17 mouse cellular contexts compared by ENCODE assay signal in genomic region chr8:121081398-121081797, GRCm38 (mm10). TPM values are rescaled to one million over a fixed set of nuclear protein-coding genes. Genes with fewer than 3 reads are reported as not detected.
DNase-seq lines count a peak whose midpoint lies in the region; ATAC-seq and TF ChIP-seq lines count a peak whose summit lies in the region.
"Had no signal": no experiment of that assay in that cellular context is flagged by ENCODE, and none has a peak within 500 bp of the region (broad histone marks: within the 10 kb centered on the region; RNA-seq: fewer than 3 reads in every experiment).

No protein-coding gene starts in this region.

- no peak for DNase-seq in heart, embryonic 10.5 days (ENCODE audit: low spot score)
- DNase-seq in heart, adult 2 months: no peak
- DNase-seq in lung, postnatal 10 days: no peak
- DNase-seq in right cerebral cortex, postnatal 14 days: no peak
- DNase-seq: cerebellum, adult 2 months; kidney, adult 9 months; thymus, adult 2 months had no signal

- no peaks in the 10 kb centered on the region; the same call in 1 of the 2 replicates for H3K36me3 ChIP-seq in heart, embryonic 10.5 days
- no peaks in the 10 kb centered on the region for H3K36me3 ChIP-seq in heart, adult 2 months (ENCODE audit: control insufficient read depth, insufficient read depth, low read length)
- peaks cover 2% of the 10 kb centered on the region; the same call in 1 of the 2 replicates for H3K36me3 ChIP-seq in lung, embryonic 15.5 days
- no peaks in the 10 kb centered on the region for H3K36me3 ChIP-seq in liver, embryonic 12.5 days
- no peaks in the 10 kb centered on the region for H3K36me3 ChIP-seq in forebrain, embryonic 15.5 days

- intact Hi-C loops in heart, adult 2 months (cut with DNase I): loop anchor here (5.0 kb wide), 1 partner anchor 59 kb away; no protein-coding TSS in a partner anchor

- no peak for TF ChIP-seq POLR2A in heart, adult 2 months (IDR thresholded peaks at IDR 0.05; ENCODE audit: insufficient read depth, low read depth, low read length)

- H3K27me3 ChIP-seq in heart, embryonic 10.5 days (ENCODE audit: insufficient read depth, poor library complexity, severe bottlenecking): peaks cover 99% of the 10 kb centered on the region
- H3K27me3 ChIP-seq in heart, adult 2 months (ENCODE audit: control insufficient read depth, insufficient read depth, low read length): peaks cover 46% of the 10 kb centered on the region
- H3K27me3 ChIP-seq in lung, embryonic 15.5 days: peaks cover 93% of the 10 kb centered on the region
- peaks cover 100% of the 10 kb centered on the region for H3K27me3 ChIP-seq in liver, embryonic 12.5 days (replicated peaks)
- H3K27me3 ChIP-seq in forebrain, embryonic 15.5 days: peaks cover 98% of the 10 kb centered on the region

- TF ChIP-seq CTCF in heart, adult 2 months (IDR thresholded peaks at IDR 0.05): no peak

- H3K79me2 ChIP-seq in heart, adult 2 months (replicated peaks; ENCODE audit: control insufficient read depth, insufficient read depth, low read length): no peaks in the 10 kb centered on the region

- H3K4me1 ChIP-seq in heart, embryonic 10.5 days: peaks cover 40% of the 10 kb centered on the region
- no peaks in the 10 kb centered on the region for H3K4me1 ChIP-seq in heart, adult 2 months (ENCODE audit: control insufficient read depth, insufficient read depth, low read length)
- 0 out of 2 replicates have a peak, but pooled peaks cover 15% of the 10 kb centered on the region for H3K4me1 ChIP-seq in lung, embryonic 15.5 days
- no peaks in the 10 kb centered on the region for H3K4me1 ChIP-seq in liver, embryonic 12.5 days
- H3K4me1 ChIP-seq in forebrain, embryonic 15.5 days: peaks cover 29% of the 10 kb centered on the region

- TF ChIP-seq EP300 in heart, adult 2 months (IDR thresholded peaks at IDR 0.05; ENCODE audit: insufficient read depth, low read depth, low read length): no peak

- peak overlapping the region; percentile 74; the same call in 1 of the 2 replicates for H3K27ac ChIP-seq in heart, embryonic 10.5 days
- no peak overlapping the region for H3K27ac ChIP-seq in heart, adult 2 months
- peak overlapping the region; percentile 99 for H3K27ac ChIP-seq in lung, embryonic 15.5 days
- no peak overlapping the region for H3K27ac ChIP-seq in liver, embryonic 12.5 days
- H3K27ac ChIP-seq in forebrain, embryonic 15.5 days (replicated peaks): no peak overlapping the region
- H3K27ac ChIP-seq: hindbrain, embryonic 14.5 days; layer of hippocampus, adult 2 months; left cerebral cortex, adult 2 months had no signal

- 3% methylated on average over 7 of the region's 7 CpGs for WGBS in heart, embryonic 10.5 days
- 15% methylated on average over 7 of the region's 7 CpGs for WGBS in heart, adult 2 months
- under 1% methylated on average over 7 of the region's 7 CpGs for WGBS in lung, embryonic 15.5 days
- 4% methylated on average over 7 of the region's 7 CpGs for WGBS in liver, embryonic 12.5 days (ENCODE audit: insufficient replicate concordance)
- WGBS in forebrain, embryonic 15.5 days: 3% methylated on average over 7 of the region's 7 CpGs

- peak overlapping the region; percentile 78 for H3K4me2 ChIP-seq in lung, embryonic 15.5 days
- peak overlapping the region; percentile 46; the same call in 1 of the 2 replicates for H3K4me2 ChIP-seq in liver, embryonic 12.5 days
- H3K4me2 ChIP-seq in forebrain, embryonic 15.5 days (replicated peaks): no peak overlapping the region
- H3K4me2 ChIP-seq: hindbrain, embryonic 14.5 days had no signal

- no peak for ATAC-seq in lung, embryonic 15.5 days (ENCODE audit: borderline replicate concordance, extremely low read depth, low FRiP score, low TSS enrichment)
- ATAC-seq in liver, embryonic 12.5 days: no peak
- no peak for ATAC-seq in granulocyte monocyte progenitor cell, adult 5-6 weeks (replicated peaks; ENCODE audit: poor library complexity, severe bottlenecking)
- no peak for ATAC-seq in forebrain, embryonic 15.5 days (replicated peaks)

- no peak overlapping the region for H3K9ac ChIP-seq in heart, adult 2 months (ENCODE audit: low read depth, low read length)
- H3K9ac ChIP-seq in lung, embryonic 15.5 days: peak overlapping the region; percentile 82
- no peak overlapping the region for H3K9ac ChIP-seq in liver, embryonic 12.5 days
- H3K9ac ChIP-seq in forebrain, embryonic 15.5 days (replicated peaks): no peak overlapping the region
- H3K9ac ChIP-seq: hindbrain, embryonic 14.5 days had no signal

- peak overlapping the region; percentile 80; the same call in 1 of the 2 replicates for H3K4me3 ChIP-seq in heart, embryonic 10.5 days
- no peak overlapping the region for H3K4me3 ChIP-seq in heart, adult 2 months
- H3K4me3 ChIP-seq in lung, embryonic 15.5 days: peak overlapping the region; percentile 73
- no peak overlapping the region for H3K4me3 ChIP-seq in liver, embryonic 12.5 days
- no peak overlapping the region for H3K4me3 ChIP-seq in forebrain, embryonic 15.5 days
- H3K4me3 ChIP-seq: layer of hippocampus, adult 2 months; left cerebral cortex, adult 2 months; megakaryocyte, embryonic 14.5 days had no signal

- no peaks in the 10 kb centered on the region for H3K9me3 ChIP-seq in heart, embryonic 10.5 days
- H3K9me3 ChIP-seq in lung, embryonic 15.5 days: no peaks in the 10 kb centered on the region
- H3K9me3 ChIP-seq in liver, embryonic 12.5 days (replicated peaks): no peaks in the 10 kb centered on the region
- no peaks in the 10 kb centered on the region for H3K9me3 ChIP-seq in forebrain, embryonic 15.5 days
- H3K9me3 ChIP-seq: megakaryocyte, embryonic 14.5 days had no signal

RNA-seq across cellular contexts. Expression of gene Foxf1, which starts 2.8 kb away (rescaled TPM):
- polyA plus RNA-seq in heart, embryonic 10.5 days (2016; fragmentation: Nextera tagmentation; extraction: Ambion mirVana): 3.1 and 41.3 TPM in 2 replicates
- under 1 TPM; 0.13 to 0.43 TPM for total RNA-seq in heart, adult 2 months (2021)
- polyA plus RNA-seq in heart, adult 2 months (2012; rRNA removed): 0.44 and 1.2 TPM in 2 replicates
- polyA plus RNA-seq in lung, embryonic 15.5 days (2015; fragmentation: Nextera tagmentation; extraction: Ambion mirVana): 151 and 157 TPM in 2 replicates
- polyA plus RNA-seq in liver, embryonic 12.5 days (2016; fragmentation: Nextera tagmentation; extraction: Ambion mirVana): 14.9 and 16.9 TPM in 2 replicates
- not detected in 2 replicates for total RNA-seq in granulocyte monocyte progenitor cell, adult 5-6 weeks (2014; fragmentation: Nextera tagmentation)
- total RNA-seq in granulocyte monocyte progenitor cell, adult 5-6 weeks (2017): not detected in 2 replicates
- polyA plus RNA-seq in forebrain, embryonic 15.5 days (2015; fragmentation: Nextera tagmentation; extraction: Ambion mirVana): 0.54 and 0.87 TPM in 2 replicates
- total RNA-seq: monocyte, adult 5-6 weeks had no signal

RNA-seq across cellular contexts. Expression of gene Mthfsd, which starts 26.8 kb away (rescaled TPM):
- polyA plus RNA-seq in heart, embryonic 10.5 days (2016; fragmentation: Nextera tagmentation; extraction: Ambion mirVana): 57.0 and 58.7 TPM in 2 replicates
- total RNA-seq in heart, adult 2 months (2021): 10 to 100 TPM; 12.8 to 13.5 TPM
- 26.4 and 27.7 TPM in 2 replicates for polyA plus RNA-seq in heart, adult 2 months (2012; rRNA removed)
- polyA plus RNA-seq in lung, embryonic 15.5 days (2015; fragmentation: Nextera tagmentation; extraction: Ambion mirVana): 60.2 and 60.8 TPM in 2 replicates
- polyA plus RNA-seq in liver, embryonic 12.5 days (2016; fragmentation: Nextera tagmentation; extraction: Ambion mirVana): 30.5 and 32.4 TPM in 2 replicates
- total RNA-seq in granulocyte monocyte progenitor cell, adult 5-6 weeks (2014; fragmentation: Nextera tagmentation): 38.9 and 45.1 TPM in 2 replicates
- total RNA-seq in granulocyte monocyte progenitor cell, adult 5-6 weeks (2017): 14.9 and 16.4 TPM in 2 replicates
- 49.8 and 55.4 TPM in 2 replicates for polyA plus RNA-seq in forebrain, embryonic 15.5 days (2015; fragmentation: Nextera tagmentation; extraction: Ambion mirVana)

RNA-seq across cellular contexts. Expression of gene Foxc2, which starts 34.6 kb away (rescaled TPM):
- polyA plus RNA-seq in heart, embryonic 10.5 days (2016; fragmentation: Nextera tagmentation; extraction: Ambion mirVana): 12.4 and 14.8 TPM in 2 replicates
- total RNA-seq in heart, adult 2 months (2021): 1 to 10 TPM; 2.0 to 2.2 TPM
- polyA plus RNA-seq in heart, adult 2 months (2012; rRNA removed): 0.97 and 2.0 TPM in 2 replicates
- polyA plus RNA-seq in lung, embryonic 15.5 days (2015; fragmentation: Nextera tagmentation; extraction: Ambion mirVana): 2.1 and 2.3 TPM in 2 replicates
- 0.94 and 1.2 TPM in 2 replicates for polyA plus RNA-seq in liver, embryonic 12.5 days (2016; fragmentation: Nextera tagmentation; extraction: Ambion mirVana)
- not detected in 2 replicates for total RNA-seq in granulocyte monocyte progenitor cell, adult 5-6 weeks (2014; fragmentation: Nextera tagmentation)
- total RNA-seq in granulocyte monocyte progenitor cell, adult 5-6 weeks (2017): not detected in 2 replicates
- 1.6 and 2.0 TPM in 2 replicates for polyA plus RNA-seq in forebrain, embryonic 15.5 days (2015; fragmentation: Nextera tagmentation; extraction: Ambion mirVana)
- total RNA-seq: monocyte, adult 5-6 weeks had no signal

RNA-seq across cellular contexts. Expression of gene Foxl1, which starts 46.3 kb away (rescaled TPM):
- polyA plus RNA-seq in heart, embryonic 10.5 days (2016; fragmentation: Nextera tagmentation; extraction: Ambion mirVana): 0.53 and 2.0 TPM in 2 replicates
- total RNA-seq in heart, adult 2 months (2021): under 1 TPM; 0.07 to 0.08 TPM
- 0.08 and 0.09 TPM in 2 replicates for polyA plus RNA-seq in heart, adult 2 months (2012; rRNA removed)
- 6.8 and 8.5 TPM in 2 replicates for polyA plus RNA-seq in lung, embryonic 15.5 days (2015; fragmentation: Nextera tagmentation; extraction: Ambion mirVana)
- 0.35 and 0.41 TPM in 2 replicates for polyA plus RNA-seq in liver, embryonic 12.5 days (2016; fragmentation: Nextera tagmentation; extraction: Ambion mirVana)
- total RNA-seq in granulocyte monocyte progenitor cell, adult 5-6 weeks (2014; fragmentation: Nextera tagmentation): not detected in 2 replicates
- not detected in 2 replicates for total RNA-seq in granulocyte monocyte progenitor cell, adult 5-6 weeks (2017)
- 0.10 and 0.18 TPM in 2 replicates for polyA plus RNA-seq in forebrain, embryonic 15.5 days (2015; fragmentation: Nextera tagmentation; extraction: Ambion mirVana)
- polyA plus RNA-seq: cerebellum, adult 2 months; neural tube, embryonic 14.5 days had no signal

Comparison
In these comparisons a context has a peak if more than half of its experiments do, and no peak if none do; other contexts are left out.
1. H3K27ac ChIP-seq: peak in heart, embryonic 10.5 days (single experiment) and lung, embryonic 15.5 days (single experiment); none in heart, adult 2 months (single experiment), liver, embryonic 12.5 days (single experiment) and forebrain, embryonic 15.5 days (single experiment).
2. H3K4me3 ChIP-seq: peak in heart, embryonic 10.5 days (single experiment) and lung, embryonic 15.5 days (single experiment); none in heart, adult 2 months (single experiment), liver, embryonic 12.5 days (single experiment) and forebrain, embryonic 15.5 days (single experiment).